Mouse (Mus musculus): Measurements from ENCODE around the gene Arhgdia.

GRCm38 (mm10) chr11:120574278-120574600 lies 7.2 kb downstream of the Arhgdia start:
- TF ChIP-seq POLR2A (IDR thresholded peaks at IDR 0.05; ENCODE audit: low read depth, low read length) (peak; percentile 58), CTCF (IDR thresholded peaks at IDR 0.05; ENCODE audit: borderline replicate concordance, insufficient read depth, low read length) (no peak)

Measured in embryonic fibroblast, embryonic 13.5 days (primary cell).